Mouse (Mus musculus) gastrocnemius, adult 2 months (tissue): ENCODE data around the gene Kctd13. TPM values are rescaled to one million over a fixed set of nuclear protein-coding genes. Genes with fewer than 3 reads are reported as not detected.
"Not testable (repeated sequence)": the region's sequence is repeated elsewhere in the genome, so short reads cannot be mapped to it uniquely, and the experiment has no call there.

Experiments used
- DNase-seq: peaks from one replicate; pipeline ENCODE4 v3.0.0; 2022
- H3K27ac ChIP-seq: fragments of 200-600 bp; 2 replicates; pipeline ENCODE4 v1.8.1; 2022; ENCODE audit warnings: mild to moderate bottlenecking
- H3K4me3 ChIP-seq: fragments of 200-600 bp; 2 replicates; pipeline ENCODE4 v1.8.1; 2022; ENCODE audit warnings: mild to moderate bottlenecking, moderate library complexity
- CTCF ChIP-seq: fragments of 200-600 bp; IDR thresholded peaks from 2 replicates; pipeline ENCODE4 v1.8.1; 2022; ENCODE audit warnings: antibody characterized with exemption, mild to moderate bottlenecking, moderate library complexity
- intact Hi-C: fragments of 180-260 bp; cut with DNase I; formaldehyde crosslinking; loops from one replicate; pipeline ENCODE4 v1.15.1; 2025
- total RNA-seq, 2 experiments: library from RNA; stranded (reverse); gene quantifications; 2 replicates each; pipeline ENCODE4 v1.2.3; 2021

Gene Kctd13
- total RNA-seq, 2 experiments from 2014 or later, result 2.5 to 2.9 TPM

DNA sequence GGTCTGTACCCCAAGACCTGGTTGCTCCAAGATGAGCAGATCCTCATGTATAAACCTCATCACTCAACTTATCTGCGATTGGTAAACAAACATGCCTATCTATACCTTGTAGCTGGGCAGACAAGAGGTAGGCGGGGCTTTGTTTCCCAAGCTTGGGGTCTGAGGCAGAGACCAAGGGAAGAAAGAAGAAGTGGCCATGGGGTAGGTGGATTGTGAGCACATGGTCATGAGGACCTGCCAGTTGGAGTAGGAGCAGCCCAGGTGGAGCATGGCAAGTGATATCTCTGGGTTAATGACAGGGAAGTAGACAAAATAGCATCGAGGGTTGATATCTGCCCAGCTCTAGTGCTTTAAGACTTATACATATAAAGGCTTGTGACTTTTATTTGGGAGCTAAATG lies 13.8 kb upstream of the Kctd13 start:
- intact Hi-C loops, result no loop called here

DNA sequence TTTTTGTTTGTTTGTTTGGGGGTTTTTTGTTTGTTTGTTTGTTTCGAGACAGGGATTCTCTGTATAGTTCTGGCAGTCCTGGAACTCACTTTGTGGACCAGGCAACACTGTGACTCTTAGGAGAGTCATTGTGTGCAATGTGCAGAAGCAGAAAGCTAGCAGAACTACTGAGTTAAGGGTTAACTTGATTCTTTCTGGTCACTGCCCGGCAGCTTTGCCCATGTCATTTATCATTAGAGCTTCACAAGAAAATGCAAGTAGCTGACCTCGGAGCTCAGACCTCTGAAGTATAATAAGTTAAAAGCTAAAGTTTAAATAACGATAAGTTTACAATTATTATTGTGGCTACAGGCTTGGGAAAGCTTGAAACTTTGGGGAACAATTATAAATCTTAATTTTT lies 10.3 kb upstream of the Kctd13 start:
- DNase-seq, intact Hi-C loops, H3K27ac ChIP-seq, H3K4me3 ChIP-seq: not testable (repeated sequence)

More for the DNA sequence above, 13.8 kb upstream of the Kctd13 start:
- no peak overlapping the region for H3K27ac ChIP-seq
- no peak overlapping the region for H3K4me3 ChIP-seq
- DNase-seq, result no peak
- TF ChIP-seq CTCF, result no peak

DNA sequence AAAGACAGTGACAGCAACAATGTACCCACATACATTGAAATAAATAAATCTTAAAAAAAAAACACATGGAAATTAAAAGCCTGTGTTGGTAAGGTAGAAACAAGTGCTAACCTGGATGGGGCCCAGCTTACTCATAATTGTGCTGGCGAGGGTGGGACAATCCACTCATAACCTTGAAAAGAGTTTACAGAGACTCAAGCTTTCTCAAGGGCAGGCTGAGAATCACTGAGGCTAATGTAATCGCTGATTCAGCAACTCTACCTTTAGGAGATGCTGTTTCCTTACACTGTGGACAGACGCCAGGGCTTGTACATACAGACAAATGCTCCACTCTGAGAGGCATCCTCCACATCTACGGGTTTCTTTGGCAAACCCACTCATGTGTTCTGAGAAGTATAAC lies 8.7 kb upstream of the Kctd13 start:
- Histone ChIP-seq H3K27ac (no peak overlapping the region), H3K4me3 (no peak overlapping the region)
- no peak for TF ChIP-seq CTCF
- intact Hi-C loops, result no loop called here
- no peak for DNase-seq

DNA sequence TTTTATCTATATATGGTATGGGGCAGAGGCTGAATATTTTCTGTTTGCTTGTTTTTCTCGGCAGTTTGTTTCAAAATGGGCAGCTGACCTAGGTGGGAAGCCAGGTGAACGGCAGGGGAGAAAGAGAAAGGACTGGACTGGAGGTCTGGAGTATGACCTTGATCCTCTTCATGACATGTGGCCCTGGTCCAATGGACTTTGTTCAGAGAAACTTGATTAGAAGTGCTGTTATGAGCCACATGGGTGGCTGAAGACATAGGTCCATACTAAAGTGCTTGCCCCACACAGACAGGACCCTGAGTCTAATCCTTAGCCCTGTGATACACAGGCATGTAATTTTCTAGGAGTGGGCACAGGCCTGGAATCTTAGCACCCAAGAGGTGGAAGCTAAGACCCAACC lies 7.1 kb upstream of the Kctd13 start:
- peak overlapping the region; percentile 77 for H3K27ac ChIP-seq
- no peak for DNase-seq
- intact Hi-C loops, result no loop called here
- no peak overlapping the region for H3K4me3 ChIP-seq
- no peak for TF ChIP-seq CTCF

DNA sequence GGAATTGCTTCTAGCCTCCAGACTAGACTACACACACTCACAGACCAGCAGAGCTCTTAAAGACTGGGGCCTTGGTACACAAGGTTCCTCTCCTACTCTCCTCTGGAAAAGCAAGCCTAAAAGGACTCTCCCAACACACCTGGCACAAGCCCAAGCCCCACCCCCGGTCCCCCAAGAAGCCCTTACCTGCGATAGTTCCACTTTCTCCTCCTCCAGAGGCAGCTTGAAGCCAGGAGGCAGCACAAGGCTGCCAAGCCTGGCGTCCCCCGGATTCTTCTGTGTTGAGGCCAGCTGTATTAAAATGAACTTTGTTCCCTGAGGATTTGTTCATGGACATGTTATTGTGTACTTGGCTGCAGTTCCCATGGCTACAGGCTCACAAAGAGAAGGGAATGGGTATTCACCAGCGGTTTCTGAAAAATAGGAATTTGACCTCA lies 6.0 kb upstream of the Kctd13 start, which contains the start of gene Tmem219:
Tmem219 (minus strand) TSS at position 294 of the 437 bp plus-strand sequence.
- intact Hi-C loops, result no loop called here
- TF ChIP-seq CTCF, result no peak; the same call in 1 of the 2 replicates
- Histone ChIP-seq H3K27ac (peak within 1 kb of the TSS; percentile 77), H3K4me3 (peak within 1 kb of the TSS; percentile 55)
- DNase-seq, result peak; percentile 77

DNA sequence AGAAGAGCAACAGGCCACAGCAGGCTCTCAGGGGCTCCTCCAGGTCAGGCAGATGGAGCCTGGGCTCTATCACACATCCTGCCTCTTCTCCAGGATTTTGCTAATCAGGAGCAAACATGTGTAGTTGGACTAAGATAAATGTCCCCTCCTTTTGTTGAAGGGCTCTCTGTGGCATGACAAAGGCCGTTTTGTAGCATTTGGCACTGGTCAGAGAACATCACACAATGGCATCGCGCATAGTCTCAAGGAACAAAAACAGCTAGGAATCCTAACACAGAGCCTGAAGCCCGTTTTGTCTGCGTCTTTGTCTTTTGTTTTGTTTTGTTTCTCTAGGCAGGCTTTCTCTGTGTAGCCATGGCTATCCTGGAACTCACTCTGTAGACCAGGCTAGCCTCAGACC lies 4.7 kb upstream of the Kctd13 start:
- TF ChIP-seq CTCF, result no peak
- intact Hi-C loops, result no loop called here
- Histone ChIP-seq H3K4me3 (no peak overlapping the region), H3K27ac (peak overlapping the region; percentile 57)
- DNase-seq, result no peak

DNA sequence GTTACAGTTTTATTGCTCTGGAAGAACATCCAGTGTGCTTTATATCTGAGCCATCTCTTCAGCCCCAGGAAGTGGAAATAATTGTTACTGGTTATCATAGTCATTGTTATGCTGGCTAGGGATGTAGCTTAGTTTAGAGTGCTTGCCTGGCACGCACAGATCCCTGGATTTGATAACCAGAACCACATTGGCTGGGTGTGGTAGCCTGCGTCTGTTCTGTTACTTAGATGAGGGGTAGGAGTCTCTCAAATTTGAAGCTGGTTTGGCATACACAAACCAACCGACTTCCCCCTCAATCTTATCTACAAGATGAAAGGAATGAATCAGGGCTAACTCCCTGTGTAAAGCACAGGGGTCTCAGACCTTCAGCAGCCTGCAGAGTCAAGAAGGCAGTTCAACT lies 2.4 kb upstream of the Kctd13 start:
- intact Hi-C loops, result no loop called here
- no peak for DNase-seq
- no peak overlapping the region for H3K27ac ChIP-seq
- H3K4me3 ChIP-seq, result no peak overlapping the region
- TF ChIP-seq CTCF, result no peak

DNA sequence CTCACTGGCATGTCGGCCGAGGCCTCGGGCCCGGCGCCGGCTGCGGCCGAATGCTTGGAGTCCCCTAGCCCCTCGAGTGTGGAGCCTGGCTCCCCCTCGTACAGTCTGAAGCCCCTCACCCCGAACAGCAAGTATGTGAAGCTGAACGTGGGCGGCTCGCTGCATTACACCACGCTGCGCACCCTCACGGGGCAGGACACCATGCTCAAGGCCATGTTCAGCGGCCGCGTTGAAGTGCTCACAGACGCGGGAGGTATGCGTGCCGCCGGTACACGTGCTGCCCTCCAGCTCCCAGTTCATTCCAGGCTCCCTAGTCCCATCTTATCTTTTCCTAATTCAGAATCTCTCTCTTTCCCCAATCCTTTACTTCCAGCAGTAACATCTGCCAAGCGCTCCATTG lies 367 bp downstream of the Kctd13 start:
- TF ChIP-seq CTCF, result no peak
- intact Hi-C loops, result loop anchor here (2.0 kb wide), 1 partner anchor 30 kb away; no protein-coding TSS in a partner anchor
- peak overlapping the region; percentile 98 for H3K4me3 ChIP-seq
- peak overlapping the region; percentile 81 for H3K27ac ChIP-seq
- DNase-seq, result no peak

DNA sequence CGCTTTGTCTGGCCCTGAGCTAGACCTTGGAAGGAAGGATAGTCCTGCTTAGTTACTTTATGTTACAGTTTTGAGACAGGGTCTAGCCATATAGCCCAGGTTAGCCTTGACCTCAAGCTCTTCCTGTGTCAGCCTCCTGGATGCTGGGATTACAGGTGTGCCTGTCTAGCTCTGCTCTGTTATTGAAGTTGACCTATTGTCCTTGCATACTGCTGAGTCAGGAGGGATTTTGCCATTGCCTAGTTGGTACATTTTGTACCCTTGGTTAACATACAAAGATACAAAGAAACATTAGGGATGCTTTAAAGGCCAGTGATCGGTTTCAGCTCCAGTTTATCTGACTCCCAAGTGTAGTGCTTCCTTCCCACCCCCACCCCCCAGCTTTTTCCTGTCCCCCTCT lies 4.0 kb downstream of the Kctd13 start:
- no peak overlapping the region for H3K27ac ChIP-seq
- no peak for DNase-seq
- no peak for TF ChIP-seq CTCF
- H3K4me3 ChIP-seq, result no peak overlapping the region
- intact Hi-C loops, result no loop called here

DNA sequence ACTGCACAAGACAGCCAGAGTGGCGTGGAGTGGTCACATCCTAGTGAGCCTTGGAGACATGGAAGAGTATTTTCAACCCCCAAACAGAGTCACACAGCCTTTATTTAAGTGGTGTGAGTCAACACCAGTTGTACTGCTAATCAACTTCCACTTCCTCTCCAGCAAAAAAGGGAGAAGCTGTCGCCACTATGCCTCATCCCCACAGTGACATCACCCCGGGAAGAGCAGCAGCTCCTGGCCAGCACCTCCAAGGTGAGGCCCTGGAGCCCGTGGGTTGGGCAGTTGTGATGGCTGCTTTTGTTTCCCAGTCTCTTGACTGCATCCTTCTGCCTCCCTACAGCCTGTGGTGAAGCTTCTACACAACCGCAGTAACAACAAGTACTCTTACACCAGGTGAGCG lies 12.5 kb downstream of the Kctd13 start:
- Histone ChIP-seq H3K4me3 (no peak overlapping the region), H3K27ac (no peak overlapping the region)
- no peak for TF ChIP-seq CTCF
- intact Hi-C loops, result no loop called here
- no peak for DNase-seq

DNA sequence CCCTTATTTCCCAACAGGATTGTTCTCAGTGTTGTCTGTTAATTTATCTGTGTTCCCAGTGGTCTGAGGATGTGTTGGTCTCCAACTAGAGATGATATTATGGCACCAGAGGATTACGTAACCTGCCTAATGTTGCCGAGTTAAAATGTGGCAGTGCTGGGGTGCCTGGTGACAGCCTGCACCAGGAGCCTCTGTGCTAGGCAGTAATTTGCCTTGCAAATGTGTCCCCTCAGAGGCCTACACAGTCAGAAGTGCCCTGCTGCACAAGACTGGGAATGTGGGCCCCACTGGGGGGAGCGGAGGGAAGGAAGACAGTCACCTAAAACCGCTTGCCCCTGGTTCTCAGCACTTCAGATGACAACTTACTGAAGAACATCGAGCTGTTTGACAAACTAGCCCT lies 13.1 kb downstream of the Kctd13 start:
- no peak for TF ChIP-seq CTCF
- intact Hi-C loops, result no loop called here
- DNase-seq, result no peak
- Histone ChIP-seq H3K27ac (no peak overlapping the region), H3K4me3 (no peak overlapping the region)

DNA sequence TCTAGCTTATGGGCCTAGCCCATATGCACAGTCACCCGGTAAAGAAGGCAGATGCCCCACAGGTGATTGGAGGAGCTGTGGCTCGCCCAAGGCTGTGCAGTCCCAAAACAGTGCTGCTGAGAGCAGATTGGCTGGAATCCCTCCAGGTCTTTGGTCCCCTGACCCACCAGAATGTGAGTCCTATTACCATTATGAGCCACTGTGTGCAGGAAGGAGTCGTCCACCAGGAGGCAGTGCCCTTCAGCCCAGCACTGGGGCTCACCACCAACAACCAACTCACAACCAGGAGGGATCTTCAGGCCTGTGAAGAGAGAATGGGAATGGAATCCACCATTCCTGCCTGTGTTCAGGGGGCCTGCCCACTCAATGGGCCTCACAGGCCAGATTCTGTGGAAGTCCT lies 17.9 kb downstream of the Kctd13 start:
- peak; percentile 30 for DNase-seq
- intact Hi-C loops, result no loop called here
- Histone ChIP-seq H3K4me3 (no peak overlapping the region), H3K27ac (no peak overlapping the region)
- peak; percentile 58 for TF ChIP-seq CTCF

DNA sequence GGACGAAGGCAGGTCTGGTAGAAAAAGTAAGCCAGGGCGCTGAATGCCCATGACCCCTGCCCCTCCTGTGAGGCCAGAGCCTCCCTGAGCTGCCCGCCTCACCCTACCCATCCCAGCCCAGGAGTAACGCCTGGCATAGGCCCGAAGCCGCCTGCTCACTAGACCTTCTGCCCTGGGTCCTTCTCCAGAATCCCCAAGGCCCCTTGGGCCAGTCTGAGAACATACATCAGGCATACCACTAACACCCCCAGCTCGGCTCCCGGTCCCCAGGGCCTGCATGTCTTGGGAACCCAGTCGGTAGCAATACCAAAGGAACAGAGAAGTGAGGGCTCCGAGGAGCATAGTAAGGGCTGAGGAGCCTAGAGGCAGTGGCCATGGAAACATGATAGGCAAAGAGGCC lies 19.9 kb downstream of the Kctd13 start:
- Histone ChIP-seq H3K27ac (no peak overlapping the region), H3K4me3 (no peak overlapping the region)
- intact Hi-C loops, result loop anchor here (1.0 kb wide), 1 partner anchor 156 kb away; no protein-coding TSS in a partner anchor
- no peak for DNase-seq
- no peak for TF ChIP-seq CTCF

DNA sequence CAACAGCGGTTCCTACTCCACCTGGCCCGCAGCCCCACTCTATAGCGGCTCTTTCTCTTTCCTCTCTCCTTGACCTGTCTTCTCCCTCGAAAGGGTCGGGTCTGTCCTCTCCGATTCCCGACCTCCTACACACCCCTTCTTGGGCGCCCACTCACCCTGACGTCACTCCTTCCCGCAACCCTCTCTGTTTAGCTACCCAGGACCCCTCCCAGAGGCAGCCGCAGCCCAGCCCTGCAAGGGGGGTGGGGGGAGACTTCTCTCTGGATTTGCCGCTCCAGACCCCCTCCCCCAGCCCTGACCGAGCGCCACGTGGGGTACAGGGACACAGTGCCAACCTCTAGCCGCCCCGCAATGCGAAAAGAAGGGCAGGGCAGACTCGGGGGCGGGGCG lies 20.7 kb downstream of the Kctd13 start, which contains the start of gene Asphd1:
Asphd1 (minus strand) TSS at position 180 of the 390 bp plus-strand sequence.
- H3K4me3 ChIP-seq, result peak within 1 kb of the TSS; percentile 71
- H3K27ac ChIP-seq, result no peak within 1 kb of the TSS
- no peak for TF ChIP-seq CTCF
- intact Hi-C loops, result loop anchor here (1.0 kb wide), 1 partner anchor 155 kb away; no protein-coding TSS in a partner anchor
- DNase-seq, result no peak
